Mouse (Mus musculus): ENCODE results near the gene Fam234b. TPM values are rescaled to one million over a fixed set of nuclear protein-coding genes. Genes with fewer than 3 reads are reported as not detected.

The Fam234b gene
- polyA plus RNA-seq, 1 experiment, result 14.2 TPM

DNA sequence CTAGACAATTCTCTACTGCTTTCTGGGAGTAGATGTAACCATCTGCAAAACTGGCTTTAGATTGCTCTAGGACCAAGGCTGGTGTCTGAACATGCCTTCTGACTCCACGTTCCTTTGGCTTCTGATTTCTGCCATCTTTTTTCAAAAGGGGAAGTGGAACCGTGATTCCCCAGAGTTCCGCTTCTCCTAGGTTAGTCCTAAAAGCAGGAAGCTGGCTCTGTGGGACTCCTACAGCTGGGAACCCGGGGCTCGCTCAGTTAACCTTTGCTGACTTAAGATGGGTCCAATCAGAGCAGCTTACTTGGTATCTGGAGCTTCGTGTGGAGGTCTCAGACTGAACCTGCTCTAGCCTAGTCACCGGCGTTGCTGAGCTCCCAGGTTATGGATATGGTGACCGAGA lies 63.3 kb downstream of the Fam234b start:
- 90% methylated on average over 9 of the region's 9 CpGs for WGBS
- no peak overlapping the region for H3K4me3 ChIP-seq (ENCODE audit: insufficient read depth, low read depth, low read length)
- no peaks in the 10 kb centered on the region for H3K36me3 ChIP-seq (ENCODE audit: control insufficient read depth, insufficient read depth, low read length)
- TF ChIP-seq POLR2A (IDR thresholded peaks at IDR 0.05; ENCODE audit: low read depth, low read length), result no peak
- TF ChIP-seq CTCF (conservative IDR thresholded peaks at IDR 0.05; ENCODE audit: insufficient read depth, insufficient read length, low read depth, low read length), result no peak
- no peak overlapping the region for H3K27ac ChIP-seq (ENCODE audit: insufficient read depth, low read depth, low read length)
- no peaks in the 10 kb centered on the region for H3K27me3 ChIP-seq (replicated peaks; ENCODE audit: control insufficient read depth, insufficient read depth, low read length)
- DNase-seq, result no peak
- H3K4me1 ChIP-seq (ENCODE audit: control insufficient read depth, insufficient read depth, low read length), result no peaks in the 10 kb centered on the region

GRCm38 (mm10) chr6:135262565-135262964 lies 64.8 kb downstream of the Fam234b start:
- 58% methylated on average over 2 of the region's 2 CpGs for WGBS
- no peak for TF ChIP-seq POLR2A (IDR thresholded peaks at IDR 0.05; ENCODE audit: low read depth, low read length)
- no peak for TF ChIP-seq CTCF (conservative IDR thresholded peaks at IDR 0.05; ENCODE audit: insufficient read depth, insufficient read length, low read depth, low read length)
- Histone ChIP-seq H3K4me3 (ENCODE audit: insufficient read depth, low read depth, low read length) (no peak overlapping the region), H3K36me3 (ENCODE audit: control insufficient read depth, insufficient read depth, low read length) (no peaks in the 10 kb centered on the region), H3K27me3 (replicated peaks; ENCODE audit: control insufficient read depth, insufficient read depth, low read length) (no peaks in the 10 kb centered on the region), H3K4me1 (ENCODE audit: control insufficient read depth, insufficient read depth, low read length) (no peaks in the 10 kb centered on the region), H3K27ac (ENCODE audit: insufficient read depth, low read depth, low read length) (no peak overlapping the region)
- no peak for DNase-seq

DNA sequence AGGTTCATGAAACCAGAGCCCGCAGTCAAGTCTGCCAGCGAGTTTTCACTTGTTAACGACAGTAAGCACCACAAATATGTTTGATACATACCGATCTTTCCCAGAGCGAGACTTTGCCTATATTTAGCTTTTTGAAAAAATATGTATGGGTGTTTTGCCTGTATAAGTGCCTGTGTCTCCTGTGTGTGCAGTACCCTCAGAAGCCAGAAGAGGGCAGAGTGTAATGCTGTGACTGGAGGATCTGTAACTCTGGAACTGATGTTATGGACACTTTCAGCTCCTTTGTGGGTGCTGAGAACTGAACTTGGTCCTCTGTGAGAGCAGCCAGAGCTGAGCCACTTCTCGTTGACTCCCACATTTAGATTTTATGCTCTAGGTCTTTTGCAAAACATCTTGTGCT lies 66.4 kb downstream of the Fam234b start:
- WGBS, result 97% methylated on average over 6 of the region's 6 CpGs
- TF ChIP-seq CTCF (conservative IDR thresholded peaks at IDR 0.05; ENCODE audit: insufficient read depth, insufficient read length, low read depth, low read length) (no peak), POLR2A (IDR thresholded peaks at IDR 0.05; ENCODE audit: low read depth, low read length) (no peak)
- no peaks in the 10 kb centered on the region for H3K4me1 ChIP-seq (ENCODE audit: control insufficient read depth, insufficient read depth, low read length)

GRCm38 (mm10) chr6:135266056-135266455 lies 68.3 kb downstream of the Fam234b start:
- H3K36me3 ChIP-seq (ENCODE audit: control insufficient read depth, insufficient read depth, low read length), result no peaks in the 10 kb centered on the region

More for the DNA sequence above, 66.4 kb downstream of the Fam234b start:
- no peak overlapping the region for H3K4me3 ChIP-seq (ENCODE audit: insufficient read depth, low read depth, low read length)
- H3K27ac ChIP-seq (ENCODE audit: insufficient read depth, low read depth, low read length), result no peak overlapping the region
- DNase-seq, result no peak
- no peaks in the 10 kb centered on the region for H3K36me3 ChIP-seq (ENCODE audit: control insufficient read depth, insufficient read depth, low read length)
- H3K27me3 ChIP-seq (replicated peaks; ENCODE audit: control insufficient read depth, insufficient read depth, low read length), result no peaks in the 10 kb centered on the region

GRCm38 (mm10) chr6:135267221-135267620 lies 69.4 kb downstream of the Fam234b start:
- no peak for DNase-seq
- WGBS, result 90% methylated on average over 3 of the region's 3 CpGs
- Histone ChIP-seq H3K36me3 (ENCODE audit: control insufficient read depth, insufficient read depth, low read length) (no peaks in the 10 kb centered on the region), H3K4me1 (ENCODE audit: control insufficient read depth, insufficient read depth, low read length) (no peaks in the 10 kb centered on the region), H3K27ac (ENCODE audit: insufficient read depth, low read depth, low read length) (no peak overlapping the region), H3K27me3 (replicated peaks; ENCODE audit: control insufficient read depth, insufficient read depth, low read length) (no peaks in the 10 kb centered on the region), H3K4me3 (ENCODE audit: insufficient read depth, low read depth, low read length) (no peak overlapping the region)
- TF ChIP-seq POLR2A (IDR thresholded peaks at IDR 0.05; ENCODE audit: low read depth, low read length) (no peak), CTCF (conservative IDR thresholded peaks at IDR 0.05; ENCODE audit: insufficient read depth, insufficient read length, low read depth, low read length) (no peak)

More at GRCm38 (mm10) chr6:135266056-135266455, 68.3 kb downstream of the Fam234b start:
- Histone ChIP-seq H3K4me1 (ENCODE audit: control insufficient read depth, insufficient read depth, low read length) (no peaks in the 10 kb centered on the region), H3K27ac (ENCODE audit: insufficient read depth, low read depth, low read length) (no peak overlapping the region), H3K27me3 (replicated peaks; ENCODE audit: control insufficient read depth, insufficient read depth, low read length) (no peaks in the 10 kb centered on the region), H3K4me3 (ENCODE audit: insufficient read depth, low read depth, low read length) (no peak overlapping the region)
- 94% methylated on average over 1 of the region's 1 CpGs for WGBS
- TF ChIP-seq CTCF (conservative IDR thresholded peaks at IDR 0.05; ENCODE audit: insufficient read depth, insufficient read length, low read depth, low read length) (no peak), POLR2A (IDR thresholded peaks at IDR 0.05; ENCODE audit: low read depth, low read length) (no peak)
- DNase-seq, result no peak

GRCm38 (mm10) chr6:135268392-135268791 lies 70.6 kb downstream of the Fam234b start:
- TF ChIP-seq POLR2A (IDR thresholded peaks at IDR 0.05; ENCODE audit: low read depth, low read length) (no peak), CTCF (conservative IDR thresholded peaks at IDR 0.05; ENCODE audit: insufficient read depth, insufficient read length, low read depth, low read length) (no peak)
- no peaks in the 10 kb centered on the region for H3K36me3 ChIP-seq (ENCODE audit: control insufficient read depth, insufficient read depth, low read length)
- H3K27me3 ChIP-seq (replicated peaks; ENCODE audit: control insufficient read depth, insufficient read depth, low read length), result no peaks in the 10 kb centered on the region
- no peak overlapping the region for H3K4me3 ChIP-seq (ENCODE audit: insufficient read depth, low read depth, low read length)
- DNase-seq, result no peak
- no peaks in the 10 kb centered on the region for H3K4me1 ChIP-seq (ENCODE audit: control insufficient read depth, insufficient read depth, low read length)
- no peak overlapping the region for H3K27ac ChIP-seq (ENCODE audit: insufficient read depth, low read depth, low read length)

GRCm38 (mm10) chr6:135269626-135270025 lies 71.8 kb downstream of the Fam234b start:
- DNase-seq, result no peak
- Histone ChIP-seq H3K27ac (ENCODE audit: insufficient read depth, low read depth, low read length) (no peak overlapping the region), H3K4me3 (ENCODE audit: insufficient read depth, low read depth, low read length) (no peak overlapping the region), H3K36me3 (ENCODE audit: control insufficient read depth, insufficient read depth, low read length) (no peaks in the 10 kb centered on the region), H3K27me3 (replicated peaks; ENCODE audit: control insufficient read depth, insufficient read depth, low read length) (no peaks in the 10 kb centered on the region), H3K4me1 (ENCODE audit: control insufficient read depth, insufficient read depth, low read length) (no peaks in the 10 kb centered on the region)
- TF ChIP-seq CTCF (conservative IDR thresholded peaks at IDR 0.05; ENCODE audit: insufficient read depth, insufficient read length, low read depth, low read length) (no peak), POLR2A (IDR thresholded peaks at IDR 0.05; ENCODE audit: low read depth, low read length) (no peak)
- 64% methylated on average over 6 of the region's 6 CpGs for WGBS

- TF ChIP-seq POLR2A (IDR thresholded peaks at IDR 0.05; ENCODE audit: low read depth, low read length), result no peak
- no peaks in the 10 kb centered on the region for H3K36me3 ChIP-seq (ENCODE audit: control insufficient read depth, insufficient read depth, low read length)
- H3K4me3 ChIP-seq (ENCODE audit: insufficient read depth, low read depth, low read length), result no peak overlapping the region
- H3K27me3 ChIP-seq (replicated peaks; ENCODE audit: control insufficient read depth, insufficient read depth, low read length), result no peaks in the 10 kb centered on the region
- no peaks in the 10 kb centered on the region for H3K4me1 ChIP-seq (ENCODE audit: control insufficient read depth, insufficient read depth, low read length)
- 70% methylated on average over 2 of the region's 2 CpGs for WGBS
- no peak for DNase-seq
- no peak overlapping the region for H3K27ac ChIP-seq (ENCODE audit: insufficient read depth, low read depth, low read length)
Observed at GRCm38 (mm10) chr6:135271761-135272160, 74.0 kb downstream of the Fam234b start.
